Mouse (Mus musculus): ENCODE results near the gene Tmed6.
"Not testable (repeated sequence)": the region's sequence is repeated elsewhere in the genome, so short reads cannot be mapped to it uniquely, and the experiment has no call there.

Tmed6 gene

GRCm38 (mm10) chr8:107065511-107066496, at the start of gene Tmed6:
Gene Tmed6 (minus strand): TSS chr8:107065644.
- no peak for DNase-seq

GRCm38 (mm10) chr8:107115008-107115320, 49.5 kb upstream of the Tmed6 start:
- no peak for DNase-seq

GRCm38 (mm10) chr8:107114150-107115007, 48.9 kb upstream of the Tmed6 start:
- peak; percentile 53 for DNase-seq

GRCm38 (mm10) chr8:107113209-107113608, 47.8 kb upstream of the Tmed6 start:
- DNase-seq, result no peak

- DNase-seq, result no peak
These were observed 46.1 kb upstream of the Tmed6 start for GRCm38 (mm10) chr8:107111340-107112105.

GRCm38 (mm10) chr8:107110629-107111330, 45.3 kb upstream of the Tmed6 start:
- no peak for DNase-seq

GRCm38 (mm10) chr8:107109816-107110435, 44.5 kb upstream of the Tmed6 start:
- no peak for DNase-seq

GRCm38 (mm10) chr8:107108978-107109720, 43.7 kb upstream of the Tmed6 start:
- no peak for DNase-seq

- not testable (repeated sequence) for DNase-seq
These were observed 42.6 kb upstream of the Tmed6 start for GRCm38 (mm10) chr8:107108089-107108488.

- DNase-seq, result peak; percentile 68
These were observed 39.1 kb upstream of the Tmed6 start for GRCm38 (mm10) chr8:107104547-107104946.

- DNase-seq, result no peak
These were observed 35.2 kb upstream of the Tmed6 start for GRCm38 (mm10) chr8:107100635-107101034.

- peak; percentile 95 for DNase-seq
These were observed 31.1 kb upstream of the Tmed6 start, which contains the start of gene Terf2 for GRCm38 (mm10) chr8:107096366-107097036. Gene Terf2 (minus strand): TSS chr8:107096547.

- no peak for DNase-seq
These were observed 30.4 kb upstream of the Tmed6 start for GRCm38 (mm10) chr8:107095717-107096365.

- no peak for DNase-seq
These were observed 25.1 kb upstream of the Tmed6 start for GRCm38 (mm10) chr8:107090531-107090930.

GRCm38 (mm10) chr8:107088526-107089063, 23.2 kb upstream of the Tmed6 start:
- DNase-seq, result no peak

- no peak for DNase-seq
These were observed 20.6 kb upstream of the Tmed6 start for GRCm38 (mm10) chr8:107086018-107086417.

GRCm38 (mm10) chr8:107085358-107085757, 19.9 kb upstream of the Tmed6 start:
- no peak for DNase-seq

- no peak for DNase-seq
These were observed 10.9 kb upstream of the Tmed6 start for GRCm38 (mm10) chr8:107076239-107076888.

- no peak for DNase-seq
These were observed 8.7 kb upstream of the Tmed6 start for GRCm38 (mm10) chr8:107074128-107074527.

Measured in right cerebral cortex, adult 18-20 months (tissue).